Mouse (Mus musculus) left cerebral cortex, adult 11 months (tissue): ENCODE measurements around the gene Ptpn3.
"Not testable (repeated sequence)": the region's sequence is repeated elsewhere in the genome, so short reads cannot be mapped to it uniquely, and the experiment has no call there.

Experiments used
- DNase-seq: peaks from one replicate; pipeline ENCODE4 v3.0.0; 2022; ENCODE audit warnings: low spot score

Gene Ptpn3

GRCm38 (mm10) chr4:57299308-57299700 is 2.3 kb downstream of the Ptpn3 start:
- no peak for DNase-seq

GRCm38 (mm10) chr4:57298181-57298580 is 3.5 kb downstream of the Ptpn3 start:
- no peak for DNase-seq

- DNase-seq: no peak
These were observed 6.5 kb downstream of the Ptpn3 start for GRCm38 (mm10) chr4:57294971-57295656.

GRCm38 (mm10) chr4:57292670-57293069 is 9.0 kb downstream of the Ptpn3 start:
- no peak for DNase-seq

DNA sequence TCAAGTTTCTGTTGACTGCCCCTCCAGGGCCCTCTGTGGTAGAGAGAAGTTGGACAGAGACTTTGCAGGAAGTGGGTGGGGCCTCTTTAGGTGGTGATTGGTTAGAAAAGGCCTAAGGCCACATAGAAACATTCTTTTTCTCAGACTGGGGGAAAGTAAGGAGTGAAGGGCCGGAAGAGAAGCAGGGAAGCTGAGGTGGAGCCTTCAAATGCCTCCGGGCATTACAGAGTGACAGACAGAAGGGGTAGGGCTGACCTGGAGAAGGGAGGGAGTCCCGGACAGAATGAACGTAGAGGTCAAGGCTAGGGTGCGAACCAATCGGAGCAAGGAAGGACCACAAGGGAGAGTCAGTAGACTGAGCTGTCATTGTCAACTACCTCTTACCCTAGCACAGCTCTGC is 11.6 kb downstream of the Ptpn3 start:
- no peak for DNase-seq

DNA sequence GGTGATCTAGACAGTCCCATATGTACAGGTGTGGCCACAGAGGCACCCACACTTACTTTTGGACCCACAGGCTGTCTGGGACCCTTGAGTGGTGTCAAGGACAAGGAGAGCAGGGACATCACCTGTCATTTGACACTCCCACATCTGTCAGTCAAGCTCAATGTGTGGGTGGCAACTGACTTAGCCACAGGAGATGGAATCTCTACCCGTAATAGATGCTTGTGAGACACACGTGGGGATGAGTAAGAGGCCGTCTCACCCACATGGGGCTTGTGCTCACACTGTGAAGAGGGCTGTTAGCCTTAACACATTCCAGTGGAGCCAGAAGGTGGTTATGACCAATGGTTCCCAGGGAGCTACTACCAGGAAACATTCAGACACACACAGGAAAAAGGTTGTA is 13.8 kb downstream of the Ptpn3 start:
- DNase-seq: no peak

GRCm38 (mm10) chr4:57285251-57285650 is 16.4 kb downstream of the Ptpn3 start:
- DNase-seq: no peak

- DNase-seq: no peak
These were observed 18.4 kb downstream of the Ptpn3 start for GRCm38 (mm10) chr4:57283189-57283588.

- no peak for DNase-seq
These were observed 19.0 kb downstream of the Ptpn3 start for GRCm38 (mm10) chr4:57282630-57283029.

DNA sequence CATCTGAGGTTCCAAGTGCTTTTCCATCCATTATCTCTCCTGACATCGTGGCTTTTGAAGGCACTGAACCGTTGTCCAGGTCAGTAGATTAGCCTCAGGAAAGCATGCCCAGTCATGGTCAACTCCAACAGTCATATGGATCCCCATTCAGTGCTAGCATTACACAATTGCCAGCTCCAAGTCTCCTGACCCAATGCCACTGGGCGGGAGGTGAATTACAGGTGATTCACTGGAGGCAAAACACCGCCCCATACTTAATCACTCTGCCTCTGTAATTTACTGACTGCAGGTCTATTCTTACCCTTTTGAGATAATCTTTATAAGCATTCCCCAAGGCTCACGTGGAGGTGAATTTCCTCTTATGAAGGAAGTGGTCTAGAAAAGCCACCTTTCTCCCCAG is 19.5 kb downstream of the Ptpn3 start:
- DNase-seq: no peak

DNA sequence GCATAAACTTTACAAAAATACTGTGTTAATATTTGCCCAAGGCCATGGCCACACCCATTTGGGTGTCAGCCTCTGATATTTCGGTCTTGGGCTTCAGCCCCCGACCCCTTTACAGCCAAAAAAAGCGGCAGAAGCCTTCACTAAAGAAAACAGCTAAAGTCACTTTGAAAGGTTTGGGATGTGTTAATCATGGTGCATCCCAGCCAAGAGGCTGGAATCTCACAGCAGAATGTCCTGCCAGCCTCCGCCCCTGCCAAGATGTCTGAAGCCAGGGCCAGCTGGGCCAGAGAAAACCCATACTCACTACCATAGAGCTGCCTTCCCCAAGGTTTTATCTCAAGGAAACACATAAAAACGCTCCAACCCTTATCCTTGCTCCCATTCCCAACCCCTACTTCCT is 20.7 kb downstream of the Ptpn3 start:
- no peak for DNase-seq

DNA sequence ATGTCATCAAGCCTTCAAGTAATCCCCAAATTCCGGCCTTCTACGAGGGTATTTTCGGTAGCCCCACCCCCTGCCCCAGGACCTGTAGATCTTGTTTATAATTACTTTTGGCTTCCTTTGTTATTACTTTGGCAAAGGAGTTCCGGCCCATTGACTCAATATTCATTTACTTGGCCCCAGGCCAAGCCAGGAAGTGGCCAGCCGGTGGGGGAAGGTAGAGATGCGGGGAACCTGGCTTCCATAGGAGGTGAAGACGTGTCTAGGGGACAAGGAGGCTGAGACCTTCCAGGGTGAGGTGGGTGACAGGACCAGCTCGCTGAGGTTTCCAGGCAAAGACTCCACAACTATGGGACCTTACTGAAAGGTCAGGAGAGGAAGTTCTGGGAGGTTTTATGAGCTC is 22.4 kb downstream of the Ptpn3 start:
- no peak for DNase-seq

GRCm38 (mm10) chr4:57278812-57279211 is 22.8 kb downstream of the Ptpn3 start:
- no peak for DNase-seq

GRCm38 (mm10) chr4:57277671-57278070 is 24.0 kb downstream of the Ptpn3 start:
- no peak for DNase-seq

- peak; percentile 54 for DNase-seq
These were observed 26.4 kb downstream of the Ptpn3 start for GRCm38 (mm10) chr4:57275116-57275743.

GRCm38 (mm10) chr4:57273532-57274502 is 27.8 kb downstream of the Ptpn3 start:
- no peak for DNase-seq

DNA sequence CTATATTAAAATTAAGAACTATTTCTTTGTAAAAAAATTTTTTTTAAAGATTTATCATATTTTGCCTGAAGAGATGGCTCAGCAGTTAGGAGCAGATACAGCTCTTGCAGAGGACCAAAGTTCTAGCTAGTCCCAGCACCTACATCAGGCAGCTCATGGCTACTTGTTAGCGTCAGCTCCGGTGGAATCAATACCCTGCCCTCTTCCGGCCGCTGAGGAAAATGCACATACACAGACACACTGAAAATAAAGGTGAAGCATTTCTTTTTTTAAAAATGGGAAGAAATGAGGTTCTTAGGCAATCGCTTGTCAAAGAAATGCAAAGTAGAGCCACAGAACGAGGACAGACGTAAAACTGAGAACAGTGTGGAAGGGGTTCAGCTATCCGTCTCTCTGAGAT is 30.6 kb downstream of the Ptpn3 start:
- DNase-seq: no peak

DNA sequence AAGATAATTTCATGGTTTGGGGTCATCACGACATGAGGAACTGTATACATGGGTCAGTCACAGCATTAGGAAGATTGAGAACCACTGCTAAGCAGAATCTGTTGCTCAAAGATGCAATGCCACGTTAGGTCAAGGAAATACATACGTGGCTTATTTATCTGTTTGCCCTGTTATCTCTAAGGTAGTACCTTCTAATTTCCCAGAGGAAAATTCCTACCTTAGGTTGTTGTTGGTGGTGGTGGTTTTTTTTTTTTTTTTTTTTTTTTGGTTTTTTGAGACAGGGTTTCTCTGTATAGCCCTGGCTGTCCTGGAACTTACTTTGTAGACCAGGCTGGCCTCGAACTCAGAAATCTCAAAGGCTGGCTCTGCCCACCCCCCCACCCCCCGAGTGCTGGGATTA is 31.1 kb downstream of the Ptpn3 start:
- DNase-seq: not testable (repeated sequence)

- DNase-seq: no peak
These were observed 32.3 kb downstream of the Ptpn3 start for GRCm38 (mm10) chr4:57269344-57269743.

DNA sequence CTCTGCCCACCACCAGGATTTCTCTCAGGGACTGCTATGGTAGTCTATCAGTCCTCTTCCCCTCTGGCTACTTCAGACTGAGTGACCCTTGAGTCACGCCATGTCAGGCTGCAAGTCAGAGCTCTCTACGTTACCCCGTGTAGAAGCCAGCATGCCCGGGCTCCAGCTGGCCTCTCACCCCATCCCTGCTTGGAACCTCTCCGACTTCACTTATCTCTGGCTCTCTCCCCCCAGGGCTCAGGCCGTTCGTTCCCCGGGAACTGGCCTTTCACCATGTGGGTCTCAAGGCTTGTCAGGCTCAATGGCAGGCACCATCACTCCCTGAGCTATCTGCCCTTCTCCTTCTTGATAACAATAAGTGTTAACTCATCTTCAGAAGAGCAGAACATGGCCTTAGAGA is 33.3 kb downstream of the Ptpn3 start:
- no peak for DNase-seq

- DNase-seq: no peak
These were observed 35.2 kb downstream of the Ptpn3 start for GRCm38 (mm10) chr4:57266389-57266788.

DNA sequence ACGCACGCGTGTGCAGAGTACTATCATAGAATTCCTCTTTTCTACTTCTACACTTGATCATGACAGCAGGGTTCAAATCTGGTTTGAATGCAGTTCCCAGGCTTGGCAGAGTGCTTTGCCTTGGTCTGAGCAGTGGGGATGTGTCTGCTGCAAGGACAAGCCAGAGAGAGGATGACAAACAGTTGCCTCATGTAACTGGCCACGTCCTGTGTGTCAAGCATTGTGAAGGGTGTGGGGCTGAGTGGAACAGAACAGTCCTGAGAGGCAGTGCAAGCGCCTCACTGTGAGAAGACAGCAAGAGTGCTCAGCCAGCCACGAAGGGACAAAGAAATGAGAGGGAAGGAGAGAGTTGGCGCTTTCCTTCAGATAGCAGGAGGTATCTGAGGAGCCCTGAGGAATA is 37.9 kb downstream of the Ptpn3 start:
- no peak for DNase-seq
